Mouse (Mus musculus) midbrain, embryonic 16.5 days (tissue): ENCODE measurements at regions not wholly inside any gene's neighbourhood (a gene's known extent, or its start where the extent isn't known, plus 50 kb on each side); places are given as distances from the start of the nearest gene placed in this dataset.

ENCODE experiments used
- ATAC-seq: fragments of 200-750 bp; cut with Nextera tagmentation; 2 replicates; pipeline ENCODE4 v1.8.0; 2017; ENCODE audit warnings: moderate TSS enrichment
- H3K27ac ChIP-seq: fragments of 300-500 bp; sonication (generic); 2 replicates; pipeline ENCODE4 v1.5.1; 2014; ENCODE audit warnings: mild to moderate bottlenecking, low read length, mixed read lengths
- H3K27me3 ChIP-seq: fragments of 300-500 bp; sonication (generic); 2 replicates; pipeline ENCODE4 v1.6.1; 2014; ENCODE audit warnings: low read depth, low read length, mixed read lengths; ENCODE audit not compliant: control insufficient read depth, insufficient read depth
- H3K36me3 ChIP-seq: fragments of 300-500 bp; sonication (generic); 2 replicates; pipeline ENCODE4 v1.6.1; 2014; ENCODE audit warnings: mild to moderate bottlenecking, low read length, moderate library complexity, mixed read lengths; ENCODE audit not compliant: control insufficient read depth, insufficient read depth
- H3K4me1 ChIP-seq: fragments of 300-500 bp; sonication (generic); 2 replicates; pipeline ENCODE4 v1.6.1; 2014; ENCODE audit warnings: mild to moderate bottlenecking, low read length, mixed read lengths; ENCODE audit not compliant: control insufficient read depth, insufficient read depth
- H3K4me2 ChIP-seq: fragments of 300-500 bp; sonication (generic); 2 replicates; pipeline ENCODE4 v1.6.1; 2014; ENCODE audit warnings: mild to moderate bottlenecking, low read length, mixed read lengths
- H3K4me3 ChIP-seq: fragments of 300-500 bp; sonication (generic); 2 replicates; pipeline ENCODE4 v1.5.1; 2014; ENCODE audit warnings: low read depth, mild to moderate bottlenecking, low read length, moderate library complexity, mixed read lengths
- H3K9ac ChIP-seq: fragments of 300-500 bp; sonication (generic); 2 replicates; pipeline ENCODE4 v1.6.1; 2014; ENCODE audit warnings: low read depth, low read length, mixed read lengths
- H3K9me3 ChIP-seq: fragments of 300-500 bp; sonication (generic); replicated peaks from 2 replicates; pipeline ENCODE4 v1.6.1; 2014; ENCODE audit warnings: mild to moderate bottlenecking, low read length, mixed read lengths; ENCODE audit not compliant: control insufficient read depth, poor library complexity, severe bottlenecking
- WGBS: fragments of 180-500 bp; shearing (Covaris S2); extraction: QIAGEN DNeasy Blood & Tissue Kit; methylation state at CpG from one replicate; pipeline ENCODE4 v1.1.7; 2014; 5-methylcytosine and 5-hydroxymethylcytosine counted together

- no peak for ATAC-seq
- no peaks in the 10 kb centered on the region for H3K9me3 ChIP-seq
- H3K27ac ChIP-seq: no peak overlapping the region
- WGBS: 88% methylated on average over 6 of the region's 6 CpGs
- H3K27me3 ChIP-seq: no peaks in the 10 kb centered on the region
- no peak overlapping the region for H3K4me2 ChIP-seq
- H3K36me3 ChIP-seq: no peaks in the 10 kb centered on the region
- no peaks in the 10 kb centered on the region for H3K4me1 ChIP-seq
- no peak overlapping the region for H3K9ac ChIP-seq
- no peak overlapping the region for H3K4me3 ChIP-seq
Observed at GRCm38 (mm10) chr3:54993761-54994160, 61.5 kb downstream of the Ccna1 start.

GRCm38 (mm10) chr3:54990073-54990472 is 65.2 kb downstream of the Ccna1 start:
- H3K4me1 ChIP-seq: no peaks in the 10 kb centered on the region
- H3K36me3 ChIP-seq: no peaks in the 10 kb centered on the region
- no peak overlapping the region for H3K4me2 ChIP-seq
- WGBS: 18% methylated on average over 5 of the region's 5 CpGs
- H3K9me3 ChIP-seq: no peaks in the 10 kb centered on the region
- H3K9ac ChIP-seq: no peak overlapping the region
- H3K4me3 ChIP-seq: no peak overlapping the region
- no peak overlapping the region for H3K27ac ChIP-seq
- no peaks in the 10 kb centered on the region for H3K27me3 ChIP-seq
- ATAC-seq: no peak

GRCm38 (mm10) chr3:54989358-54989757 is 65.9 kb downstream of the Ccna1 start:
- no peak overlapping the region for H3K4me3 ChIP-seq
- no peak overlapping the region for H3K27ac ChIP-seq
- no peak overlapping the region for H3K9ac ChIP-seq
- no peaks in the 10 kb centered on the region for H3K9me3 ChIP-seq
- no peaks in the 10 kb centered on the region for H3K27me3 ChIP-seq
- no peaks in the 10 kb centered on the region for H3K36me3 ChIP-seq
- H3K4me1 ChIP-seq: no peaks in the 10 kb centered on the region
- H3K4me2 ChIP-seq: no peak overlapping the region
- 0 out of 2 replicates have a peak, but pooled peaks have one; percentile 39 for ATAC-seq
- WGBS: 52% methylated on average over 8 of the region's 8 CpGs

- Histone ChIP-seq H3K27me3 (no peaks in the 10 kb centered on the region), H3K9ac (no peak overlapping the region), H3K27ac (no peak overlapping the region), H3K4me1 (no peaks in the 10 kb centered on the region), H3K36me3 (no peaks in the 10 kb centered on the region), H3K9me3 (no peaks in the 10 kb centered on the region), H3K4me2 (no peak overlapping the region), H3K4me3 (no peak overlapping the region)
- ATAC-seq: no peak
- WGBS: 32% methylated on average over 2 of the region's 2 CpGs
Observed at GRCm38 (mm10) chr3:54981488-54981887, 65.8 kb upstream of the Sertm1 start.

GRCm38 (mm10) chr3:54980312-54980711 is 64.6 kb upstream of the Sertm1 start:
- Histone ChIP-seq H3K27me3 (no peaks in the 10 kb centered on the region), H3K27ac (no peak overlapping the region), H3K36me3 (no peaks in the 10 kb centered on the region), H3K4me2 (no peak overlapping the region), H3K9ac (no peak overlapping the region), H3K4me3 (no peak overlapping the region), H3K4me1 (no peaks in the 10 kb centered on the region), H3K9me3 (no peaks in the 10 kb centered on the region)
- 47% methylated on average over 2 of the region's 2 CpGs for WGBS
- peak; percentile 76 for ATAC-seq

GRCm38 (mm10) chr3:54965512-54965911 is 49.8 kb upstream of the Sertm1 start:
- H3K36me3 ChIP-seq: no peaks in the 10 kb centered on the region
- H3K4me1 ChIP-seq: peaks cover 9% of the 10 kb centered on the region
- no peak overlapping the region for H3K9ac ChIP-seq
- H3K4me3 ChIP-seq: no peak overlapping the region
- H3K27ac ChIP-seq: peak overlapping the region; percentile 38
- no peaks in the 10 kb centered on the region for H3K9me3 ChIP-seq
- ATAC-seq: no peak
- H3K27me3 ChIP-seq: no peaks in the 10 kb centered on the region
- 28% methylated on average over 6 of the region's 6 CpGs for WGBS
- H3K4me2 ChIP-seq: no peak overlapping the region
